Comparison of ENCODE assay signal across 8 mouse cellular contexts in genomic region chr11:48946090-48946489, GRCm38 (mm10). TPM values are rescaled to one million over a fixed set of nuclear protein-coding genes. Genes with fewer than 3 reads are reported as not detected.
ATAC-seq and TF ChIP-seq lines count a peak whose summit lies in the region.
"Not testable (repeated sequence)": the region's sequence is repeated elsewhere in the genome, so short reads cannot be mapped to it uniquely, and the experiment has no call there.

Psme2b (minus strand) TSS chr11:48946190.

- not testable (repeated sequence) for H3K4me3 ChIP-seq in brown adipose tissue, adult 24 weeks (ENCODE audit: insufficient read depth, low read depth, low read length); myocyte; stomach, embryonic 15.5 days (replicated peaks)

- not testable (repeated sequence) for H3K9ac ChIP-seq in stomach, embryonic 15.5 days

- not testable (repeated sequence) for H3K36me3 ChIP-seq in myocyte (ENCODE audit: control insufficient read depth, insufficient read depth); stomach, embryonic 15.5 days

- WGBS in stomach, embryonic 15.5 days = 84% methylated on average over 6 of the region's 6 CpGs

- H3K27ac ChIP-seq in brown adipose tissue, adult 24 weeks (replicated peaks; ENCODE audit: low read depth, low read length); stomach, embryonic 15.5 days: not testable (repeated sequence)

- not testable (repeated sequence) for H3K9me3 ChIP-seq in stomach, embryonic 15.5 days

- H3K27me3 ChIP-seq in myocyte (ENCODE audit: control insufficient read depth, insufficient read depth, insufficient read length); stomach, embryonic 15.5 days (replicated peaks): not testable (repeated sequence)

- TF ChIP-seq POLR2A in myocyte (IDR thresholded peaks at IDR 0.05; ENCODE audit: insufficient read length, low read depth) = not testable (repeated sequence)

- H3ac ChIP-seq in myocyte (ENCODE audit: control insufficient read depth, insufficient read length) = not testable (repeated sequence)

- H3K79me2 ChIP-seq in myocyte (ENCODE audit: control insufficient read depth, insufficient read depth) = not testable (repeated sequence)

- not testable (repeated sequence) for H3K4me2 ChIP-seq in myocyte (ENCODE audit: low read depth); stomach, embryonic 15.5 days

- not testable (repeated sequence) for ATAC-seq in CD4-positive, CD25-positive, alpha-beta regulatory T cell, adult 4 months; activated CD4-positive, CD25-positive, alpha-beta regulatory T cell, adult 4 months; granulocyte monocyte progenitor cell, adult 5-6 weeks (replicated peaks; ENCODE audit: poor library complexity, severe bottlenecking); inflammation-experienced regulatory T-cells, adult 6 months; megakaryocyte, adult 5-6 weeks (ENCODE audit: poor library complexity, severe bottlenecking); stomach, embryonic 15.5 days (ENCODE audit: insufficient read depth, low FRiP score, low read depth)

- H3K4me1 ChIP-seq in brown adipose tissue, adult 24 weeks (ENCODE audit: control insufficient read depth, insufficient read depth, insufficient read length, low read length); stomach, embryonic 15.5 days: not testable (repeated sequence)

RNA-seq across cellular contexts. Expression of gene Psme2b, which starts in this region (rescaled TPM):
- polyA plus RNA-seq in CD4-positive, CD25-positive, alpha-beta regulatory T cell, adult 4 months (2017; shearing (Covaris generic)) = 100 to 1,000 TPM; 248 to 283 TPM
- polyA plus RNA-seq in activated CD4-positive, CD25-positive, alpha-beta regulatory T cell, adult 4 months (2017; shearing (Covaris generic)) = 100 to 1,000 TPM; 226 to 234 TPM
- polyA plus RNA-seq in brown adipose tissue, adult 24 weeks (2012; ENCODE audit: insufficient read depth, insufficient read length, missing spikeins) = 4.5 and 23.2 TPM in 2 replicates
- total RNA-seq in granulocyte monocyte progenitor cell, adult 5-6 weeks (2014; fragmentation: Nextera tagmentation) = 14.0 and 21.4 TPM in 2 replicates
- total RNA-seq in granulocyte monocyte progenitor cell, adult 5-6 weeks (2017) = 10.3 and 18.7 TPM in 2 replicates
- polyA plus RNA-seq in inflammation-experienced regulatory T-cells, adult 6 months (2017; shearing (Covaris generic)) = 100 to 1,000 TPM; 181 to 259 (median 225) TPM
- 78.1 and 81.3 TPM in 2 replicates for total RNA-seq in megakaryocyte, adult 5-6 weeks (2015)
- total RNA-seq in megakaryocyte, adult 5-6 weeks (2017) = 47.3 and 50.2 TPM in 2 replicates
- 11.3 TPM for polyA plus RNA-seq in myocyte (2012; fragmentation: generic; extraction: Trizol)
- 3.5 and 14.5 TPM in 2 replicates for polyA plus RNA-seq in stomach, embryonic 15.5 days (2015; fragmentation: Nextera tagmentation; extraction: Ambion mirVana)
